Mouse (Mus musculus) olfactory bulb, adult 2 months (tissue): ENCODE results near the gene Gas7. TPM values are rescaled to one million over a fixed set of nuclear protein-coding genes. Genes with fewer than 3 reads are reported as not detected.

Experiments used
- H3K27ac ChIP-seq: fragments of 200-500 bp; 2 replicates; pipeline ENCODE4 v1.5.1; 2012; ENCODE audit warnings: low read depth, low read length; ENCODE audit not compliant: insufficient read depth
- H3K4me1 ChIP-seq: fragments of 200-500 bp; 2 replicates; pipeline ENCODE4 v1.6.1; 2012; ENCODE audit warnings: low read length; ENCODE audit not compliant: control insufficient read depth, insufficient read depth
- H3K4me3 ChIP-seq: fragments of 200-500 bp; 2 replicates; pipeline ENCODE4 v1.5.1; 2012; ENCODE audit warnings: mild to moderate bottlenecking, low read depth, low read length, moderate library complexity; ENCODE audit not compliant: insufficient read depth
- CTCF ChIP-seq: fragments of 200-500 bp; IDR thresholded peaks from 2 replicates; pipeline ENCODE4 v1.5.1; 2012; ENCODE audit warnings: low read depth, mild to moderate bottlenecking, low read length, moderate library complexity; ENCODE audit not compliant: insufficient read depth
- POLR2A ChIP-seq: fragments of 200-500 bp; IDR thresholded peaks from 2 replicates; pipeline ENCODE4 v1.6.1; 2012; ENCODE audit warnings: mild to moderate bottlenecking, low read depth, low read length, moderate library complexity; ENCODE audit not compliant: insufficient read depth
- WGBS: fragments of 180-500 bp; shearing (Covaris S2); methylation state at CpG from one replicate; pipeline ENCODE4 v1.1.7; 2018; 5-methylcytosine and 5-hydroxymethylcytosine counted together
- polyA plus RNA-seq: library from polyadenylated mRNA; stranded (reverse); fragments of >200 nt; gene quantifications from 2 replicates; pipeline ENCODE4 v1.2.4, GENCODE M21; 2012; ENCODE audit warnings: low replicate concordance; ENCODE audit not compliant: missing spikeins, insufficient read depth, insufficient read length

Gene Gas7
- polyA plus RNA-seq, 1 experiment, result not detected

- 0 out of 2 replicates have a peak overlapping the region, but pooled peaks have one; percentile 4 for H3K27ac ChIP-seq
- TF ChIP-seq POLR2A (no peak), CTCF (no peak)
- peaks cover 41% of the 10 kb centered on the region for H3K4me1 ChIP-seq
- no peak overlapping the region for H3K4me3 ChIP-seq
- 65% methylated on average over 13 of the region's 13 CpGs for WGBS
Observed at GRCm38 (mm10) chr11:67667531-67668332, 212.5 kb downstream of the Gas7 start.

- H3K27ac ChIP-seq, result no peak overlapping the region
- TF ChIP-seq CTCF, result no peak
- no peak for TF ChIP-seq POLR2A
- 94% methylated on average over 3 of the region's 3 CpGs for WGBS
- no peak overlapping the region for H3K4me3 ChIP-seq
- H3K4me1 ChIP-seq, result peaks cover 45% of the 10 kb centered on the region
Observed at GRCm38 (mm10) chr11:67668460-67669007, 213.3 kb downstream of the Gas7 start.

DNA sequence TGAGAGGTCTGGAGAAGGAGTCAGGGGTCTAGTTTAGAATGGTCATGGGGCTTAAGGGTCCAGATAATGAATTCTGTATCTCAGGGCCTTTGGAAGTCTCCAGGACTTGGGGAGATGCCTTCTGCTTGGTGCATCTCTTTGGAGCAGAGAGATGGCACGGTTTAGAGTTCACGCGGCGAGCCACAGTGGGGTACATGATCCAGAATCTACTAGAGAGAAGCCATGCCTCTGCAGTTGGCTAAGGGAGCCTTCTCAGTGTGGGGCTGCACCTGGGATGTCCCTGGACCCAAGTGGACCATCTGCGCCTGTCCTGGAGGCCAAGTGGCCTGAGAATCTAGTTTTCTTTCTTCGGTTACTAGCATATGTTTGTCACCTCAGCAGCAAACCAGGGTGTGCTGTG, 214.8 kb downstream of the Gas7 start:
- H3K4me3 ChIP-seq, result no peak overlapping the region
- 98% methylated on average over 6 of the region's 6 CpGs for WGBS
- H3K4me1 ChIP-seq, result peaks cover 38% of the 10 kb centered on the region
- no peak overlapping the region for H3K27ac ChIP-seq
- no peak for TF ChIP-seq POLR2A
- TF ChIP-seq CTCF, result no peak

- 28% methylated on average over 5 of the region's 5 CpGs for WGBS
- TF ChIP-seq CTCF (no peak), POLR2A (0 out of 2 replicates have a peak, but pooled peaks have one; percentile 6)
- Histone ChIP-seq H3K4me1 (peaks cover 38% of the 10 kb centered on the region), H3K4me3 (no peak overlapping the region), H3K27ac (peak overlapping the region; percentile 94)
Observed at GRCm38 (mm10) chr11:67672140-67672539, 216.9 kb downstream of the Gas7 start.

DNA sequence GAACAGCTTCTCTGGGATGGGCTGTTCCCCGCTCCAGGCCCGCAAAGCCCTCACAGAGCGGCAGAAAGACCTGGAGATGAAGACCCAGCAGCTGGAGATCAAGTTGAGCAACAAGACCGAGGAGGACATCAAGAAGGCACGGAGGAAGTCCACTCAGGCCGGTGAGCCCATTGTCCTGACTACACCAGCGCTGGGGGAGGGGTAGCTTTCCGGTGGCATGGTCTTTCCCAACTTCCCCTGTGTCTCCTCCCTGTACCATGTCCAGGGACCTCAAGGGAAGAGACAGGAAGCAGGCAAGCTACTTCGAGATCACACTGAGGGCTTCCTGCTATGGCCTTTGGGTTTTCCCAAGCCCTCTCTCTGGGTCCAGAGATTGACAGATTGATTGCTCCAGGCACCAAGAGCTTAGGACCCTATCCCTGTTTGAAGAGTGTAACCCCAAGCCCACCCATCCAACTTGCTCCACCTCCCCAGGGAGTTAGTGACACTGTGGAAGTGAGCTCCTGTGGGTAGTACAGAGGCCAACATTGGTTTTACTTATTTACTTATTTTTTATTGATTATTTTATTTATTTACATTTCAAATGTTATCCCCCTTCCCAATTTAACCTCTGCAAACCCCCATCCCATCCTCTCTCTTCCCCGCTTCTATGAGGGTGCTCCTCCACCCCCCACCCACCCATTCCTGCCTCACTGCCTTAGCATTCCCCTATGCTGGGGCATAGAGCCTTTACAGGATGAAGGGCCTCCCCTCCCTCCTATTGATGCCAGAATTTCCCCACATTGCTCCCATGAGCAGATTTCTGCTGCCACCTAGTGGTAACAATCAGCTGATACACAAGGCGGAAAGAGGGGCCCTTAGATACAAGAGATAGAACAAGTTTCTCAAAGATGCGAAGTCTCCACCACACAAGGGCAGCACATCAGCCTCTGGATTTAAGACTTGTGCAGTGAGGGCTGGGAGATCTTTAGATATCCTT, 220.6 kb downstream of the Gas7 start:
- TF ChIP-seq CTCF, result no peak
- TF ChIP-seq POLR2A, result no peak
- Histone ChIP-seq H3K4me3 (no peak overlapping the region), H3K4me1 (peaks cover 40% of the 10 kb centered on the region), H3K27ac (0 out of 2 replicates have a peak overlapping the region, but pooled peaks have one; percentile 10)
- WGBS, result 61% methylated on average over 12 of the region's 12 CpGs

GRCm38 (mm10) chr11:67679300-67679699, 224.1 kb downstream of the Gas7 start:
- no peak for TF ChIP-seq CTCF
- TF ChIP-seq POLR2A, result no peak
- WGBS, result 65% methylated on average over 5 of the region's 5 CpGs
- no peak overlapping the region for H3K4me3 ChIP-seq
- peaks cover 19% of the 10 kb centered on the region for H3K4me1 ChIP-seq
- no peak overlapping the region for H3K27ac ChIP-seq

GRCm38 (mm10) chr11:67679930-67680329, 224.7 kb downstream of the Gas7 start:
- 76% methylated on average over 2 of the region's 2 CpGs for WGBS
- Histone ChIP-seq H3K4me1 (peaks cover 19% of the 10 kb centered on the region), H3K4me3 (no peak overlapping the region), H3K27ac (0 out of 2 replicates have a peak overlapping the region, but pooled peaks have one; percentile 31)
- TF ChIP-seq CTCF, result no peak
- no peak for TF ChIP-seq POLR2A

- Histone ChIP-seq H3K4me3 (no peak overlapping the region), H3K27ac (no peak overlapping the region), H3K4me1 (peaks cover 10% of the 10 kb centered on the region; the same call in 1 of the 2 replicates)
- 93% methylated on average over 3 of the region's 3 CpGs for WGBS
- no peak for TF ChIP-seq POLR2A
- no peak for TF ChIP-seq CTCF
Observed at GRCm38 (mm10) chr11:67681871-67682270, 226.6 kb downstream of the Gas7 start.

GRCm38 (mm10) chr11:67686109-67686508, 230.9 kb downstream of the Gas7 start:
- TF ChIP-seq POLR2A, result no peak
- TF ChIP-seq CTCF, result no peak
- Histone ChIP-seq H3K4me3 (no peak overlapping the region), H3K4me1 (peaks cover 4% of the 10 kb centered on the region; the same call in 1 of the 2 replicates), H3K27ac (no peak overlapping the region)
- 57% methylated on average over 2 of the region's 2 CpGs for WGBS
